Mouse (Mus musculus) megakaryocyte, embryonic 14.5 days (primary cell): Measurements from ENCODE around the gene Gnb4.

Experiments used
- FLI1 ChIP-seq: IDR thresholded peaks from 2 replicates; pipeline ENCODE4 v1.6.1; 2012; ENCODE audit warnings: low read length, inconsistent platforms, mixed read lengths
- GATA1 ChIP-seq: IDR thresholded peaks from 3 replicates; pipeline ENCODE4 v1.6.1; 2012; ENCODE audit warnings: mixed read lengths, low read length, inconsistent platforms, borderline replicate concordance

DNA sequence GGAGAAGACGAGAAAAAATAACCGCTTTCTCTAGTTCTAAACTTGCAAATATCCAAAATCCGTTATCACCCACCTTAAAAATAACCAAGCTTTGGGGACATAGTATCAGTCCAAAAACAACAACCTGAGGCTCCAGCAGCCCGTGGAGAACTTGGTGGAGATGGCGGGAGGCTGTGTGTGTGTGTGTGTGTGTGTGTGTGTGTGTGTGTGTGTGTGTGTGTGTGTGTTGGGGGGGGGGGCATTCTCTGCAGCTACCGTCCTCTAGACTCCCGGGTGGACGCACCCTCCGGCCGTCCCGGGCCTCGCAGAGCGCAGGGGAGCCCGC is 417 bp downstream of the Gnb4 start:
- no peak for TF ChIP-seq GATA1
- TF ChIP-seq FLI1: no peak
